Mouse (Mus musculus): ENCODE measurements at regions not wholly inside any gene's neighbourhood (a gene's known extent, or its start where the extent isn't known, plus 50 kb on each side); places are given as distances from the start of the nearest gene placed in this dataset.

- Histone ChIP-seq H3K79me2 (replicated peaks; ENCODE audit: control insufficient read depth, insufficient read depth, low read length) (no peaks in the 10 kb centered on the region), H3K27me3 (ENCODE audit: control insufficient read depth, insufficient read depth, low read length) (no peaks in the 10 kb centered on the region), H3K4me3 (no peak overlapping the region), H3K4me1 (ENCODE audit: control insufficient read depth, insufficient read depth, low read length) (peaks cover 5% of the 10 kb centered on the region), H3K9ac (ENCODE audit: low read depth, low read length) (no peak overlapping the region), H3K36me3 (ENCODE audit: control insufficient read depth, insufficient read depth, low read length) (no peaks in the 10 kb centered on the region), H3K27ac (no peak overlapping the region)
- no peak for DNase-seq
- 70% methylated on average over 4 of the region's 4 CpGs for WGBS
- intact Hi-C loops (cut with DNase I): no loop called here
- TF ChIP-seq CTCF (IDR thresholded peaks at IDR 0.05): no peak
- no peak for TF ChIP-seq POLR2A (IDR thresholded peaks at IDR 0.05; ENCODE audit: insufficient read depth, low read depth, low read length)
- no peak for TF ChIP-seq EP300 (IDR thresholded peaks at IDR 0.05; ENCODE audit: insufficient read depth, low read depth, low read length)
Observed at GRCm38 (mm10) chr2:173388140-173388539, 111.8 kb upstream of the Pmepa1 start.

GRCm38 (mm10) chr2:173392557-173393323 is 116.4 kb upstream of the Pmepa1 start:
- H3K4me3 ChIP-seq: no peak overlapping the region
- no peak overlapping the region for H3K27ac ChIP-seq
- WGBS: 84% methylated on average over 14 of the region's 14 CpGs
- no peak for TF ChIP-seq POLR2A (IDR thresholded peaks at IDR 0.05; ENCODE audit: insufficient read depth, low read depth, low read length)
- TF ChIP-seq CTCF (IDR thresholded peaks at IDR 0.05): no peak
- TF ChIP-seq EP300 (IDR thresholded peaks at IDR 0.05; ENCODE audit: insufficient read depth, low read depth, low read length): no peak
- H3K27me3 ChIP-seq (ENCODE audit: control insufficient read depth, insufficient read depth, low read length): no peaks in the 10 kb centered on the region; the same call in 1 of the 2 replicates
- no peak overlapping the region for H3K9ac ChIP-seq (ENCODE audit: low read depth, low read length)
- H3K79me2 ChIP-seq (replicated peaks; ENCODE audit: control insufficient read depth, insufficient read depth, low read length): no peaks in the 10 kb centered on the region
- H3K36me3 ChIP-seq (ENCODE audit: control insufficient read depth, insufficient read depth, low read length): no peaks in the 10 kb centered on the region
- H3K4me1 ChIP-seq (ENCODE audit: control insufficient read depth, insufficient read depth, low read length): no peaks in the 10 kb centered on the region
- no peak for DNase-seq
- intact Hi-C loops (cut with DNase I): no loop called here

- Histone ChIP-seq H3K4me1 (ENCODE audit: control insufficient read depth, insufficient read depth, low read length) (no peaks in the 10 kb centered on the region), H3K27ac (no peak overlapping the region), H3K36me3 (ENCODE audit: control insufficient read depth, insufficient read depth, low read length) (no peaks in the 10 kb centered on the region), H3K9ac (ENCODE audit: low read depth, low read length) (no peak overlapping the region), H3K27me3 (ENCODE audit: control insufficient read depth, insufficient read depth, low read length) (no peaks in the 10 kb centered on the region; the same call in 1 of the 2 replicates), H3K4me3 (no peak overlapping the region), H3K79me2 (replicated peaks; ENCODE audit: control insufficient read depth, insufficient read depth, low read length) (no peaks in the 10 kb centered on the region)
- no peak for TF ChIP-seq EP300 (IDR thresholded peaks at IDR 0.05; ENCODE audit: insufficient read depth, low read depth, low read length)
- intact Hi-C loops (cut with DNase I): no loop called here
- WGBS: 63% methylated on average over 2 of the region's 2 CpGs
- DNase-seq: no peak
Observed at GRCm38 (mm10) chr2:173393324-173393592, 116.9 kb upstream of the Pmepa1 start.

GRCm38 (mm10) chr2:173395526-173395925 is 119.2 kb upstream of the Pmepa1 start:
- no peak overlapping the region for H3K27ac ChIP-seq
- no peaks in the 10 kb centered on the region for H3K4me1 ChIP-seq (ENCODE audit: control insufficient read depth, insufficient read depth, low read length)
- no peak for TF ChIP-seq EP300 (IDR thresholded peaks at IDR 0.05; ENCODE audit: insufficient read depth, low read depth, low read length)
- no peak for TF ChIP-seq POLR2A (IDR thresholded peaks at IDR 0.05; ENCODE audit: insufficient read depth, low read depth, low read length)
- TF ChIP-seq CTCF (IDR thresholded peaks at IDR 0.05): no peak
- intact Hi-C loops (cut with DNase I): no loop called here
- no peak for DNase-seq
- WGBS: 47% methylated on average over 6 of the region's 6 CpGs
- no peaks in the 10 kb centered on the region; the same call in 1 of the 2 replicates for H3K27me3 ChIP-seq (ENCODE audit: control insufficient read depth, insufficient read depth, low read length)
- H3K4me3 ChIP-seq: no peak overlapping the region
- no peaks in the 10 kb centered on the region for H3K79me2 ChIP-seq (replicated peaks; ENCODE audit: control insufficient read depth, insufficient read depth, low read length)
- no peak overlapping the region for H3K9ac ChIP-seq (ENCODE audit: low read depth, low read length)
- H3K36me3 ChIP-seq (ENCODE audit: control insufficient read depth, insufficient read depth, low read length): no peaks in the 10 kb centered on the region

GRCm38 (mm10) chr2:173397846-173398331 is 121.6 kb upstream of the Pmepa1 start:
- intact Hi-C loops (cut with DNase I): no loop called here
- no peak overlapping the region for H3K4me3 ChIP-seq
- H3K27ac ChIP-seq: no peak overlapping the region
- H3K4me1 ChIP-seq (ENCODE audit: control insufficient read depth, insufficient read depth, low read length): no peaks in the 10 kb centered on the region
- no peak overlapping the region for H3K9ac ChIP-seq (ENCODE audit: low read depth, low read length)
- WGBS: 91% methylated on average over 2 of the region's 2 CpGs
- no peak for DNase-seq
- TF ChIP-seq EP300 (IDR thresholded peaks at IDR 0.05; ENCODE audit: insufficient read depth, low read depth, low read length) (no peak), CTCF (IDR thresholded peaks at IDR 0.05) (no peak), POLR2A (IDR thresholded peaks at IDR 0.05; ENCODE audit: insufficient read depth, low read depth, low read length) (no peak)
- no peaks in the 10 kb centered on the region for H3K79me2 ChIP-seq (replicated peaks; ENCODE audit: control insufficient read depth, insufficient read depth, low read length)
- no peaks in the 10 kb centered on the region for H3K36me3 ChIP-seq (ENCODE audit: control insufficient read depth, insufficient read depth, low read length)
- no peaks in the 10 kb centered on the region; the same call in 1 of the 2 replicates for H3K27me3 ChIP-seq (ENCODE audit: control insufficient read depth, insufficient read depth, low read length)

GRCm38 (mm10) chr2:173405629-173406028 is 116.8 kb upstream of the 1700021F07Rik start:
- TF ChIP-seq CTCF (IDR thresholded peaks at IDR 0.05) (no peak), POLR2A (IDR thresholded peaks at IDR 0.05; ENCODE audit: insufficient read depth, low read depth, low read length) (no peak), EP300 (IDR thresholded peaks at IDR 0.05; ENCODE audit: insufficient read depth, low read depth, low read length) (no peak)
- Histone ChIP-seq H3K27me3 (ENCODE audit: control insufficient read depth, insufficient read depth, low read length) (no peaks in the 10 kb centered on the region), H3K4me1 (ENCODE audit: control insufficient read depth, insufficient read depth, low read length) (no peaks in the 10 kb centered on the region), H3K9ac (ENCODE audit: low read depth, low read length) (no peak overlapping the region), H3K27ac (no peak overlapping the region), H3K36me3 (ENCODE audit: control insufficient read depth, insufficient read depth, low read length) (no peaks in the 10 kb centered on the region), H3K4me3 (no peak overlapping the region), H3K79me2 (replicated peaks; ENCODE audit: control insufficient read depth, insufficient read depth, low read length) (no peaks in the 10 kb centered on the region)
- WGBS: 67% methylated on average over 12 of the region's 12 CpGs
- no peak for DNase-seq
- intact Hi-C loops (cut with DNase I): no loop called here
